Mouse (Mus musculus) heart, adult 2 months (tissue): Measurements from ENCODE around the gene Mapk7. TPM values are rescaled to one million over a fixed set of nuclear protein-coding genes. Genes with fewer than 3 reads are reported as not detected.

Source experiments
- DNase-seq, 2 experiments: peaks; one replicate each; pipeline ENCODE4 v3.0.0; 2021
- H3K27ac ChIP-seq: fragments of 200-600 bp; 2 replicates; pipeline ENCODE4 v1.8.1; 2022
- H3K27me3 ChIP-seq: fragments of 200-500 bp; 2 replicates; pipeline ENCODE4 v1.6.1; 2012; ENCODE audit warnings: mild to moderate bottlenecking, low read length, inconsistent platforms, mixed read lengths; ENCODE audit not compliant: control insufficient read depth, insufficient read depth
- H3K36me3 ChIP-seq: fragments of 200-500 bp; 2 replicates; pipeline ENCODE4 v1.6.1; 2012; ENCODE audit warnings: low read length, inconsistent platforms; ENCODE audit not compliant: control insufficient read depth, insufficient read depth
- H3K4me1 ChIP-seq: fragments of 200-500 bp; 2 replicates; pipeline ENCODE4 v1.6.1; 2011; ENCODE audit warnings: low read length; ENCODE audit not compliant: control insufficient read depth, insufficient read depth
- H3K4me3 ChIP-seq: fragments of 200-600 bp; 2 replicates; pipeline ENCODE4 v1.8.1; 2022
- H3K79me2 ChIP-seq: fragments of 200-500 bp; replicated peaks from 2 replicates; pipeline ENCODE4 v1.6.1; 2012; ENCODE audit warnings: mild to moderate bottlenecking, inconsistent platforms, low read length, moderate library complexity, mixed read lengths; ENCODE audit not compliant: control insufficient read depth, insufficient read depth
- H3K9ac ChIP-seq: fragments of 200-500 bp; 2 replicates; pipeline ENCODE4 v1.6.1; 2012; ENCODE audit warnings: low read depth, mild to moderate bottlenecking, control low read depth, inconsistent platforms, low read length, mixed read lengths
- CTCF ChIP-seq: fragments of 200-600 bp; IDR thresholded peaks from 2 replicates; pipeline ENCODE4 v1.8.1; 2022; ENCODE audit warnings: antibody characterized with exemption, mild to moderate bottlenecking, moderate library complexity
- EP300 ChIP-seq: fragments of 200-500 bp; IDR thresholded peaks from 2 replicates; pipeline ENCODE4 v1.6.1; 2011; ENCODE audit warnings: low read depth, low read length, control low read depth; ENCODE audit not compliant: insufficient read depth
- POLR2A ChIP-seq: fragments of 200-500 bp; IDR thresholded peaks from 2 replicates; pipeline ENCODE4 v1.6.1; 2011; ENCODE audit warnings: mild to moderate bottlenecking, low read depth, low read length, control low read depth; ENCODE audit not compliant: insufficient read depth
- WGBS: fragments of 180-500 bp; shearing (Covaris S2); methylation state at CpG from one replicate; pipeline ENCODE4 v1.1.7; 2018; 5-methylcytosine and 5-hydroxymethylcytosine counted together
- intact Hi-C: fragments of 180-260 bp; cut with DNase I; formaldehyde crosslinking; loops from one replicate; pipeline ENCODE4 v1.15.1; 2025
- polyA plus RNA-seq: library from polyadenylated mRNA; depleted of rRNA; stranded (reverse); fragments of >200 nt; gene quantifications from 2 replicates; pipeline ENCODE4 v1.2.3, GENCODE M21; 2012
- total RNA-seq, 2 experiments: library from RNA; stranded (reverse); gene quantifications; 2 replicates each; pipeline ENCODE4 v1.2.3; 2021

The Mapk7 gene
- total and polyA plus RNA-seq, 3 experiments: 5.5 to 12.6 (median 6.0) TPM

- DNase-seq: no peak
- no peak overlapping the region for H3K9ac ChIP-seq
- WGBS: 31% methylated on average over 1 of the region's 1 CpGs
- no peak overlapping the region for H3K4me3 ChIP-seq
- H3K36me3 ChIP-seq: peaks cover 7% of the 10 kb centered on the region
- no peaks in the 10 kb centered on the region for H3K27me3 ChIP-seq
- H3K79me2 ChIP-seq: no peaks in the 10 kb centered on the region
- no peak overlapping the region for H3K27ac ChIP-seq
- H3K4me1 ChIP-seq: peaks cover 10% of the 10 kb centered on the region
- intact Hi-C loops: no loop called here
- TF ChIP-seq CTCF (no peak), POLR2A (no peak), EP300 (no peak)
Measured at GRCm38 (mm10) chr11:61517971-61518370, 23.8 kb upstream of the Mapk7 start.

- H3K79me2 ChIP-seq: no peaks in the 10 kb centered on the region
- no peaks in the 10 kb centered on the region for H3K27me3 ChIP-seq
- H3K27ac ChIP-seq: no peak overlapping the region
- intact Hi-C loops: no loop called here
- H3K4me1 ChIP-seq: peaks cover 10% of the 10 kb centered on the region
- WGBS: 58% methylated on average over 3 of the region's 3 CpGs
- peaks cover 3% of the 10 kb centered on the region for H3K36me3 ChIP-seq
- TF ChIP-seq CTCF (peak; percentile 78), EP300 (no peak)
- H3K9ac ChIP-seq: no peak overlapping the region
- DNase-seq: peak in 1 of 2 experiments; percentile 63
- no peak overlapping the region for H3K4me3 ChIP-seq
Measured at GRCm38 (mm10) chr11:61514953-61515352, 20.7 kb upstream of the Mapk7 start.

GRCm38 (mm10) chr11:61504713-61505257, 10.6 kb upstream of the Mapk7 start, which contains the start of gene B9d1:
B9d1 (plus strand) TSS chr11:61505144.
- H3K79me2 ChIP-seq: no peaks in the 10 kb centered on the region
- no peaks in the 10 kb centered on the region for H3K27me3 ChIP-seq
- H3K27ac ChIP-seq: peak within 1 kb of the TSS; percentile 78
- H3K9ac ChIP-seq: peak within 1 kb of the TSS; percentile 61
- peak; percentile 92 for TF ChIP-seq CTCF
- TF ChIP-seq POLR2A: 0 out of 2 replicates have a peak, but pooled peaks have one; percentile 21
- peak; percentile 86 for TF ChIP-seq EP300
- peak; percentile 93 to 95 for DNase-seq
- WGBS: under 1% methylated on average over 39 of the region's 39 CpGs
- peak within 1 kb of the TSS; percentile 67 for H3K4me3 ChIP-seq
- intact Hi-C loops: loop anchor here (1.0 to 5.0 kb wide), 7 partner anchors 72 to 397 kb away; no protein-coding TSS in a partner anchor
- H3K4me1 ChIP-seq: no peaks in the 10 kb centered on the region; the same call in 1 of the 2 replicates
- no peaks in the 10 kb centered on the region for H3K36me3 ChIP-seq

GRCm38 (mm10) chr11:61503933-61504332, 9.7 kb upstream of the Mapk7 start:
- TF ChIP-seq POLR2A (no peak), CTCF (no peak), EP300 (no peak)

GRCm38 (mm10) chr11:61498736-61499504, 4.7 kb upstream of the Mapk7 start:
- Histone ChIP-seq H3K36me3 (no peaks in the 10 kb centered on the region), H3K9ac (0 out of 2 replicates have a peak overlapping the region, but pooled peaks have one; percentile 17), H3K4me3 (no peak overlapping the region), H3K27ac (no peak overlapping the region), H3K4me1 (peaks cover 1% of the 10 kb centered on the region; the same call in 1 of the 2 replicates), H3K27me3 (no peaks in the 10 kb centered on the region), H3K79me2 (no peaks in the 10 kb centered on the region)
- intact Hi-C loops: no loop called here
- TF ChIP-seq EP300: no peak
- TF ChIP-seq CTCF: no peak
- no peak for TF ChIP-seq POLR2A
- WGBS: 54% methylated on average over 6 of the region's 6 CpGs
- DNase-seq: no peak

More at GRCm38 (mm10) chr11:61503933-61504332, 9.7 kb upstream of the Mapk7 start:
- Histone ChIP-seq H3K27me3 (no peaks in the 10 kb centered on the region), H3K4me3 (no peak overlapping the region), H3K4me1 (no peaks in the 10 kb centered on the region; the same call in 1 of the 2 replicates), H3K9ac (no peak overlapping the region), H3K36me3 (no peaks in the 10 kb centered on the region), H3K79me2 (no peaks in the 10 kb centered on the region), H3K27ac (no peak overlapping the region)
- intact Hi-C loops: loop anchor here (1.0 to 5.0 kb wide), 6 partner anchors 9 to 397 kb away; no protein-coding TSS in a partner anchor
- WGBS: 82% methylated on average over 8 of the region's 8 CpGs
- no peak for DNase-seq

- Histone ChIP-seq H3K4me1 (peaks cover 5% of the 10 kb centered on the region), H3K27ac (no peak overlapping the region), H3K36me3 (no peaks in the 10 kb centered on the region), H3K9ac (no peak overlapping the region), H3K4me3 (no peak overlapping the region), H3K79me2 (no peaks in the 10 kb centered on the region), H3K27me3 (no peaks in the 10 kb centered on the region)
- TF ChIP-seq POLR2A: no peak
- DNase-seq: no peak
- WGBS: 70% methylated on average over 1 of the region's 1 CpGs
- intact Hi-C loops: no loop called here
Measured at GRCm38 (mm10) chr11:61497490-61497889, 3.3 kb upstream of the Mapk7 start.
